Mouse (Mus musculus) urinary bladder, postnatal 4 days (tissue): ENCODE measurements at regions not wholly inside any gene's neighbourhood (a gene's known extent, or its start where the extent isn't known, plus 50 kb on each side); places are given as distances from the start of the nearest gene placed in this dataset.
"Not testable (repeated sequence)": the region's sequence is repeated elsewhere in the genome, so short reads cannot be mapped to it uniquely, and the experiment has no call there.

Experiments
- DNase-seq, 2 experiments: peaks; one replicate each; pipeline ENCODE4 v3.0.0; 2021 to 2022; ENCODE audit warnings: low spot score in 2 of 2

DNA sequence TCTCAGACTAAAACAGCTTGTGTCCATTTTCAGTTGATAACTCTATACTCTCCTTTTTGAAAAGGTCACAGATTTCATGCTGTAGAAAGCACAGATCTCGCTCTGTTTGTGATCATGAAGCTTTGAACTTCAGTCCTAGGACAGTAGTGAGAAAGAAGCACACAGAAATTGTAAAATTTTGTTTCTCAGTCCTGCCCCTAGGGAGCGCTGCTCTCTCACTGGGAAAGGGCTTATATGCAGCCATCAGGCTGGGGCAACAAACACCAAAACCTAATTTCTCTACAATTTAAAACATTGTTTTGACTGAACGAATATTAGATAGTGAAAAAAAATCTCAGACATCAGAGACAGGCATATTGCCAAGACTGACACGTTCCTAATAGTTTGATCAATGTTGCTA lies 534.7 kb upstream of the Olfr1507 start:
- not testable (repeated sequence) for DNase-seq

DNA sequence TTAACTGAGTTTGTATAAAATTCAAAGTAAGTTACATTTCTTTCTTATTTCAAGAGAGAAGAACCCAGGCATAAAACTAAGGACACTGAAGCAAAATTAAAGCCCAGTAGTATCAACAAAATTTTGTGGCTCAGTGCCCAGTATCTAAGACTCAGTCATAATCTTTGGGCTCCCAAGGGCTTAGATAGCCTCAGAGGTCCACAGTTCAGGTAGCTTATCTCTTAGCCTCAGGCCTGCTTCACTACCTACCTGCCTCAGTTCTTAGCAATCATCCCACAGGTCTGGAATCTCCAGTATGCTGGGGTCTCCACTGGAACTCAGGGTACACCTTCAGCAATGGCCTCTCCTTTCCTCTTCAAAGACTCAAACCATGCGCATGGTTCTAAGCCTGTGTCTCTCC lies 531.4 kb upstream of the Olfr1507 start:
- DNase-seq: not testable (repeated sequence)

DNA sequence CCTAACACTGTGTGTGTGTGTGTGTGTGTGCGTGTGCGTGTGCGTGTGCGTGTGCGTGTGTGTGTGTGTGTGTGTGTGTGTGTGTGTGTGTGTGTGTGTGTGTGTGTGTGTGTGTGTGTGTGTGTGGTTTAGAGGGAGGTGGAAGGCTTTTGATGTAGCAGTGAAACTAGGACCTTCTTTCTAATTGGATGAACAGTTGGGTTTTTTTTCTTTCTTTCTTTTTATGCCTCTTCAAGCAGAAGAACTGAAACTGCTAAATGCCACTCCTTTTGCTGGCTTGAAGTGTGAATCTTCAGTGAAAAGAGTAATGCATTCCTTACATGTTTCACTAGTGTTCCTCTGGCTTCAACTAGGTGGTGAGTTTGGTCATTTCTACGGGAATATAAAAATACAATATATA lies 524.6 kb upstream of the Olfr1507 start:
- not testable (repeated sequence) for DNase-seq

DNA sequence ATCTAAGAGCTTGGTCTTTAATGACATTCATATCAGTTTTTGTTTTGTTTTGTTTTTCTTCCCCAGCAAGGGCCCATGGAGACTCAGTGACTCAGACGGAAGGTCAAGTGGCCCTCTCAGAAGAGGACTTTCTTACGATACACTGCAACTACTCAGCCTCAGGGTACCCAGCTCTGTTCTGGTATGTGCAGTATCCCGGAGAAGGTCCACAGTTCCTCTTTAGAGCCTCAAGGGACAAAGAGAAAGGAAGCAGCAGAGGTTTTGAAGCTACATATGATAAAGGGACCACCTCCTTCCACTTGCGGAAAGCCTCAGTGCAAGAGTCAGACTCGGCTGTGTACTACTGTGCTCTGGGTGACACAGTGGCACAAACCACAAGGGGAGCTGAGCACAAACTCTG lies 512.2 kb upstream of the Olfr1507 start:
- DNase-seq: not testable (repeated sequence)

DNA sequence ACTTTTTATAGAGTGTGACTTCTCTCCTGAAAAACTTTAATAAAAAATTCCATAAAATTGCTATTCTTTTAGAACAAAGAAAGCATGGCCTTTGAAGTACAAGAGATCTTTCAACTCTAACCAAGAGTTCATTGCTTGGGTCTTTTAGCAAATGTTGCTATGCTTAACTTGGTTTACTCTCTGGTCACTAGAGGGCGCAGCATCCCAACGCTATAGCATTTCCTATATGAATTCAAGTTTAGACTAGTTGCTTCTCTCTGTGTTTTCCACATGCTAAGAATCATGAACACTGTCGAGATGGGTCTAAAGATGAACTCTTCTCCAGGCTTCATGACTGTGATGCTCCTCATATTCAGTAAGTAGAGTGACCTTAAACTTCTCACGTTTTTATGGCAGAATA lies 511.8 kb upstream of the Olfr1507 start:
- not testable (repeated sequence) for DNase-seq

DNA sequence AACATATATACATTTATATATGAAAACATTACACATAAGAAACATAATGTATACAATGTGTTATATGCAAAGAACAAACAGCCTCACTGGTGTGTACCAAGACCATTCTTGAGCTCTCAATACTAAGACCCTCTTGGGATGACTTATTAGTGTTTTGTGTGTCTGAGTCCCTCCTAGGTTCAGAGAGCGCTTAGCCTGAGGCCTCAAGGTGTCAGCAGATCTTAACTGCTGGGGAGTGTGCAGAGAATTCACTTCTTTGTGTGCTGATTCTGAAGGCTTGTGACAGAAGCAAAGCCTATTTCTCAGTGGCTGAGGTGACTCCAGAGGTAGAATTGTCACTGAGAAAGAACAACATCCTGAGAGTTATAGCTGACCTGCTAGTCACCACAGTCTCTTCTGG lies 505.7 kb upstream of the Olfr1507 start:
- not testable (repeated sequence) for DNase-seq

DNA sequence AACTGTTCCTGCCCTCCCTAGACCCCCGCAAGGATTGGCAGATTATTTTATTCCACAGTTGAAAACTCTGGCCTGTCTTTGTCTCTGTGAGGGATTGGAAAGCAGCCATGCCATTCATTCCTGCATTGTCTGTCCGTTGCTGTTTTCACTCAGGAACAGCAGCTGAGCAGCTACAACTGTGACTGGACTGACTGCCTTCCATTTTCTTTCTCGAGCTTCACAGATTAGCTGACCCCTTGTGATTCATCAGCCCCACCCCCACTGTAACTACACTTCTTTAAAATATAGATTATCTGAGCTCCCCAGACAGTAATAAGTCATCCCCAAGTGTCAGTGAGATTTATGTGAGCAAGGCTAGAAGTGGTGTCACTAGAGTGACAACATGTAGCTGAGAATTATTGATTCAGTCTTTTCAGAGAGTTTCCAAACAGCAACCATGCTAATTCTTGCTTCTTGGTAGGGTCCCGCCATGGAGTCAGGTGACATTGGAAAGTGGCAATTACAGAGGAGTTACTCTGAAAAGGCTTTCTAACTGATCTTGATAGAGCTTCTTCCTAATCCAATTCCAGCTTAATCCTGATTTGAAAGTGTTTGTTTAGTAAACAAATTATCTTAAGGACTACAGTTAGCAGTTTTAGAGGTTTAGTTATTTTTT lies 496.7 kb upstream of the Olfr1507 start:
- DNase-seq: not testable (repeated sequence)

DNA sequence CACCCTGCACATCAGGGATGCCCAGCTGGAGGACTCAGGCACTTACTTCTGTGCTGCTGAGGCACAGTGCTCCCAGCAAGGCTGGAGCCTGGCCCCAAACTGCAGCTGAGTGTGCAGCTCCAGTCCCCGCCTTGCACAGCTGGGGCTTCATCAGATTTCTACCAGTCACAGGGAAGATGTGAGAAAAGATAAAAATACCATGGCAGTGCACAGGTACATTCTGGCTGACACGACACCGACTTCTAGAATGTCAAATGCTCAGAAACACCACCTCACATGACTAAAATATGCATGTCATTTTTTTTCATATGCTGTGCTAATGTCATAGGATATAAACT lies 495.7 kb upstream of the Olfr1507 start:
- not testable (repeated sequence) for DNase-seq

DNA sequence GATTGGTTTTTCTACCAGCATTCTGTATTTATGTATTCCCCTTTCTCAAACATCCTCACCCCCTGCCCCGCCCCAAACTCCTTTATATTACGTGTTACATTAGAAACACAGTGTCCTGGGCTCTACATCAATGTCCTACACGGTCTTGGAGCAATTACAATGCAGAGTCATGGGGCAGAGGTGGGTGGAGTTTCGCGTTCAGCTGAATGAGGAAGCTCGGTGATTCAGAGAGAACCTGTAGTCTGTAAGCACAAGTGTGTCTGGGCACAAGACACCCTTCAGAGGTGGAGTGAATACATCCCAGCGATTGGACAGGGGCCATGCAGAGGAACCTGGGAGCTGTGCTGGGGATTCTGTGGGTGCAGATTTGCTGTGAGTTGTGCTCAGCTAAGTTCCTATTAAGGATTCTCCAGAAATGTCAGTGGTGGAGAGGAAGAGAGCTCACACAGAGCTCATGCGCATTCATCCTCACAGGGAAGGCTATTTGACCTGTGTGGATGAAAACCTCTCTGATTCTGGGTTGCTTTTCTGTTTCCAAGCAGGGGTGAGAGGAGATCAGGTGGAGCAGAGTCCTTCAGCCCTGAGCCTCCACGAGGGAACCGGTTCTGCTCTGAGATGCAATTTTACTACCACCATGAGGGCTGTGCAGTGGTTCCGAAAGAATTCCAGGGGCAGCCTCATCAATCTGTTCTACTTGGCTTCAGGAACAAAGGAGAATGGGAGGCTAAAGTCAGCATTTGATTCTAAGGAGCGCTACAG lies 495.2 kb upstream of the Olfr1507 start:
- not testable (repeated sequence) for DNase-seq

DNA sequence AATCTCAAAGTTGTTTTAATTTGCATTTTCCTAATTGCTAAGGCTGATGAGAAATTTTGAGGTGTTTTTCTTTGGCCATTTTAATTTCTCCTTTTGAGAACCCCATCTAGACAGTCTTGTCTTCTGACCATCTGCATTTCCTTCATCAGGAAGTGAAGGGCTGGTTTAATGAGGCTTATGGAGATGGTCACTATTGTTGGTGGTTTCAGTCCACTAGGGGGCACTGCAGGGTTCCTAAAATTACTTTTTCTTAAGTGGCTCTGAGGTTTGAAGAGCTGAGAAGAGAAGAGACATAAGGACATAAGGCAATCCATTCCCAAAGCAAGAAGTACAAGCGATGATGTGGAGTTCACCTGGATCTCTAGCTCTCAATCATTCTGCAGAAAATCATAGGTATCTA lies 494.4 kb upstream of the Olfr1507 start:
- DNase-seq: not testable (repeated sequence)

DNA sequence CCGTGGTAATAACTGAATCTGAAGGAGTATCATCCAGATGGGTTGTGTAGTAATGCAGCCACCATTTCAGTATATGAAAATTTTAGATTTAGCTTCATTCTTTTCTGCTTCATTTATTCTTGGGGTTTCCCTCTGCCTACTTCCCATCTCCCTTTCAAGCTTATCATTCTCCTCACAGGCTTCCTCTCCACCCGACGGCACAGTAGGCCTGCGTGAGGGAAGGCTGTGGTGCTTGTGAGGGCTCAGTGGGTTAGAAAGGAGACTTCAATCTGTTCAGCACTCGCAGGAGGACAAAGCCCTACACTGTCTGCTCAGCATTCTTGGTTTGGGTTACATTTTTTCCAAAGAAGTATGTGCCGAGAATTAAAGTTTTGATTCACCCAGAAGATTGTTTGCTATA lies 493.0 kb upstream of the Olfr1507 start:
- not testable (repeated sequence) for DNase-seq

DNA sequence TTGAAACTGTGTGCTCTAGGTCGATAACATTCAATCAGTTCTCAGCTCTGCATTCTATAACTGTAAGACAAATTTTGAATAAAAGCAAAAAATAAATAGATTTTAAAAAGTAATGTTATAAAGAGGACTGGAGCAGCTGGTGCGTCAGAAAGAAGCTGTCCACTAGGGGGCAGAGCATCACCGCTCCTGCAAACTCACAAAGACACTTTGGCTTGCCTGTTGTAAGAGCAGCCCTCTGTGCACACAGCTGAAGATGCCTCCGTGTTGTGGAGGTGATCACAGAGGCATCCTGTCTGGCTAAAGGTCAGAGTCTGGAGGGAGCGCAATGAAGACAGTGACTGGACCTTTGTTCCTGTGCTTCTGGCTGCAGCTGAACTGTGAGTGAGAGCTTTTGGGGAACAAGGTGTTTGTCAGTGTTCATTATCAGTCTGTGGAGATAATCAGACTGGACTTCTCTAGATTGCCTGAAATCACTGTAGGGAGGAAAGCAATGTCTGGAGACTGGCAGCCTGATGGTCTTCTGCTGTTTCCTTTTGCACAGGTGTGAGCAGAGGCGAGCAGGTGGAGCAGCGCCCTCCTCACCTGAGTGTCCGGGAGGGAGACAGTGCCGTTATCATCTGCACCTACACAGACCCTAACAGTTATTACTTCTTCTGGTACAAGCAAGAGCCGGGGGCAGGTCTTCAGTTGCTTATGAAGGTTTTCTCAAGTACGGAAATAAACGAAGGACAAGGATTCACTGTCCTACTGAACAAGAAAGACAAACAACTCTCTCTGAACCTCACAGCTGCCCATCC lies 476.9 kb upstream of the Olfr1507 start:
- not testable (repeated sequence) for DNase-seq

DNA sequence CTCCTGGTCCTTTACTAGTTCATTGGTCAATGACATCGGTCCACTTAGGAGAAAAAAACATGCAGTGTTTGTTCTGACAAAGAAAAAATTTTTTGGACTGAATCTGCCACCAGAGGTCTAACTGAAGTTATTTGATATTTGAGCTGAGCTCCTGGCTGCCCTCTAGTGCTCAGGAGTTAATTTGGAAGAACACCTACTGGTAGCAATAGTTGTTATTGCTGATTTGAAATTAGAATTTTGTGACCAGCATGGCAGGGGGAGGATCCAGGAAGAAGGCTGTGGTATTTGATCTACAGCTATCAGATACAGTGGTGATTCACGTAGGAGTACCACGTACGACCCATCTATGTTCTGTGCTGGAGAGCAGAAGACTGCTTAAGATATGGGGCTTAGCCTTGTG lies 466.6 kb upstream of the Olfr1507 start:
- not testable (repeated sequence) for DNase-seq

DNA sequence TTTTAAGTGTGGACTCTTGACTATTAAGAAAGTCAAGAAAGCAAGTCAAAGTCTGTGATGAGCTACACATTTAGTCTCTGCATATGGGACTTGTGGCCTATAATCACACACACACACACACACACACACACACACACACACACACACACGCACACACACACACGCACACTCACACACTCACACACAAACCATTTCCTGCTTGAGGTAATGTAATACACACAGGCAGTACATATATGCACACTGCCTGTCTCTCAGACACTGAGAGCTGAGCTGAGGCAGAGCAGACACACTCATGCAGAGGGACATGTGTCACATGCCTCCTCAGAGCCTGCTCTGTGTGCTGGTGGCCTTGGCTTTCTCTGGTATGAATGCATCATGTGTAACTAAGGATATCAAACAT lies 461.0 kb upstream of the Olfr1507 start:
- not testable (repeated sequence) for DNase-seq

DNA sequence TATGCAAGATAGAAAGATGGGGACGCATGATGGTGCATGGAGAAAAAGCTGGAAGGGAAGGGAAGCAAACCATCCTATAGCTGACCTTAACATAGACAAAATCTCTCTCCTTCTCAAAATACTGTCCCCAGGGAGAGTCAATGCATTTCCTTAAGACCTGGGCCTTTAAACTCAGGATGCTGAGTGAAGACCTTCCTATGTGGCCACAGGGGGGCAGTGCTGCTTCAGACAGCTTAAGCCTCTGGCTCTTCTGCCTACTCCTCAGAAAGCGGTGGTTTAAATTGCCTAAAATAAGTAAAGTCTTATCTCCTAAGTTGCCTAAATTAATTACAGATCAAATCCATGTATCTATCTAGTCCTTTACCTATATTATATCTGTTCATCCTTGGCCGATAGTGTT lies 449.4 kb upstream of the Olfr1507 start:
- DNase-seq: not testable (repeated sequence)

DNA sequence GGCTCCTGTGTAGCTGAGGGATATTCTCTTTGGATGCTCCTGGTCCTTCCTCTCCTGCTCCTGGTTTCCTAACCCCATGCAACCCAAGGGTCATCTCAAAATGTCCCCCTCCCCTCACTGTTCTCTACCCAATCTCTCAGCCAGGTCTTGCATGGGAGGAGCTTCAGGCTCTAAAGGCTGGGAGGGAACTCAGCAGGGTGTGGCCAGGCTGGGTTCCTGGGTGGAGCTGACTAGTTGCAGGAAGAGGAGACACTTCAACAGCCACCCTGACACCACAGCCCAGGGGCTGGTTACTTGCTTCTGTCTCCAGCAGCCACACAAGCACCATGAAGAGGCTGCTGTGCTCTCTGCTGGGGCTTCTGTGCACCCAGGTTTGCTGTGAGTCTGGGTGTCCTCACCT lies 446.9 kb upstream of the Olfr1507 start:
- DNase-seq: not testable (repeated sequence)

DNA sequence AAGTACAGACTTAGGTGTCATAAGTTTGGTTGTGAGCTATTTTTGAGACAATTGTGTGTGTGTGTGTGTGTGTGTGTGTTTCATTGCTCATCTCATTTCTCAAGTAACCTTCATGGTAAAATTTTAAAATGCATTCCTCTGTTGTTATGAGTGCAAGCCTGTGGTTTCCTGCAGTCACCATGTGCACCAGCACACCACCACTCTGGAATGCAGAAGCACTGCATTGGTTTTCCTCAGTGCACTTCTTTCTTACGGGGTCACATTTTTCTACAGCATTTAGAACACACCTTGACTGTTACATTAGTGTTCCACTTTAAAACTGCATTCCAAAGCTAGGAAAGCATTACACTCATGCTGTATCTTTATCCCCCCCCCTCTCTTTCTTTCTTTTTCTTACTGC lies 446.2 kb upstream of the Olfr1507 start:
- DNase-seq: not testable (repeated sequence)

DNA sequence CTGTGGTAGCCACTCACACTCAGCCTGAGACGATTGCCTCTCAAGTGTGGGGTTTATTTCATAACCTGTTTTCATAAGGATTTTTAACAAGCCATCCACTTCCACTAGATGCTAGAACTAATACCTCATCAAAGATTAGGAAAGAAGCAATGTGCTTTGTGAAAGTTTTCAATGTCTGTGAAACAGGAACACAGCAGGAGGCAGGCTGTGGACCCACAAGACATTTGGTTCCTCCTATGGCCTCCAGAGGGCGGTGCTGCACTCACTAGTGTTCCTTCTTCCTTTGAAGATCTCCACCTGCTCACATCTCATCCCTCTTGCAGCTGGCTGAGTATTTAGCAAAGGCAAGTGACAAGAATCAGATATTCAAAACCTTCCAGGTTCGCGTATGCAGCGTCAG lies 424.6 kb upstream of the Olfr1507 start:
- not testable (repeated sequence) for DNase-seq

DNA sequence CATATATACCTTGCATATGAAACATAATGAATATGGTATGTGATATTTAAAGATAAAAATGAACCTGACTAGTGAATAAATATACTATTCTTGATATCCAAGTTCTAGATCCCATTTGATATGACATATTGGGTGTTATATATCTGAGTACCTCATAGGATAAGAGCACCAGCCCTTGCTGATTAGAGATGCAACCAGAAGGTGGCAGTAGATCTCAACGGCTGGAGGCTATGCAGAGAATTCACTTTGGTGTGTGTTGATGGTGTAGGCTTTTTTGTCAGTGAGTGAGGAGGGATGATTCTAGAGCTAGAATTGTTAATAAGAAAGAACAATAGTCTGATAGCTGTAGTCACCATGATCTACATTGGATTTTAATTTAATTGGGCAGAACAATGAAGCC lies 418.3 kb upstream of the Olfr1507 start:
- not testable (repeated sequence) for DNase-seq

DNA sequence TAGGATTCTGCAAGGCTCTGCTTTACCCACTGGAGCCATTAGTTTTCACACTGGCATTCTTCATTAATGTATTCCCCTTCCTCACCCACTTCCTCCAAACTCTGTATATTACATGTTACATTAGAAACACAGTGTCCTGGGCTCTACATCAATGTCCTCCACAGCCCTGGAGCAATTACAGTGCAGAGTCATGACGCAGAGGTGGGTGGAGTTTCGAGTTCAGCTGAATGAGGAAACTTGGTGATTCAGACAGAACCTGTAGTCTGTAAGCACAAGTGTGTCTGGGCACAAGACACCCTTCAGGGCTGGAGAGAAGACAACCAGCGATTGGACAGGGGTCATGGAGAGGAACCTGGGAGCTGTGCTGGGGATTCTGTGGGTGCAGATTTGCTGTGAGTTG lies 404.1 kb upstream of the Olfr1507 start:
- DNase-seq: not testable (repeated sequence)

DNA sequence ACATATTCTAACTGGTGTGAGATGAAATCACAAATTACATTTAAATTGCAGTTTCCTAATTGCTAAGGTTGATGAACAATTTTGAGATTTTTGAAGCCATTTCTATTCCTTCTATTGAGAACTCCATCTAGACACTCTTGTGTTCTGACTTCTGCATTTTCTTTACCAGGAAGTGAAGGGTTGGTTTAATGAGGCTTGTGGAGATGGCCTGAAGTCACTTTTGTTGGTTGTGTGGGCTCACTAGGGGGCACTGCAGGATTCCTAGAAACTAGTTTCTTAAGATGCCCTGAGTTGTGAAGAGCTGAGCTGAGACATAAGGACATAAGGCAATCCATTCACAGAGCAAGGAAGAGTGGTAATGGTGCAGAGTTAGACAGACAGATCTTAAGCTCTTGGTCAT lies 402.8 kb upstream of the Olfr1507 start:
- DNase-seq: not testable (repeated sequence)

DNA sequence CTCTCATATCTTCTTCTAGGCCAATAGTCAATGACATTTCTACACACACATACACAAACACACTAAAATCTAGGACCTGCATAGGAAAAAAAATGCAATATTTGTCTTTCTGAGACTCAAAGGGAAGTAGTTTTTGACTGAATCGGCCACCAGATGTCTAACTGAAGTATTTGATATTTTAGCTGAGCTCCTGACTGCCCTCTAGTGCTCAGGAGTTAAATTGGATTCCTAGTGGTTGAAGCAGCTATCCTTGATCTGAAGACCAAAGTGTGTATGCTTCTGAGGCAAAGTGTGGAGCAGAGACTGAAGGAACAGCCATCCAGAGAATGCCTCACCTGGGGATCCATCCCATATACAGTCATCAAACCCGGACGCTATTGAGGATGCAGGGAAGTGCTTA lies 384.4 kb upstream of the Olfr1507 start:
- DNase-seq: not testable (repeated sequence)

DNA sequence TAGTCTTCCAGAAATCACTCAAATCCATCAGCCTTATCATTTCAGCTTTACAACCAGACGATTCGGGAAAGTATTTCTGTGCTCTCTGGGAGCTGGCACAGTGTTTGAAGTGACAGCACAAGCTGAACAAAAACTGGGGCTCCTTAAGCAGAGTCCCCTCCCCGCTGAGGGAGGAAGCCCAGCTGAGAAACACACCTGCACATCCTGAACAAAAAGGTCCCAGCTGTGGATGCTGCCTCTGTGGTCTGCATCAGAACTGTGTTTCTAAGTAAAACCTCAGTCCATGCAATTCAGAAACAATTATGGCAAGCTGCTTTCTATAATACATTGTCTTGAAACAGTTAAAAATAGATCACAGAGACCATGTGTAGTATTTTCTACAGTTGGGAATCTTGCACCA lies 368.3 kb upstream of the Olfr1507 start:
- not testable (repeated sequence) for DNase-seq
